In the genomic region with DNA sequence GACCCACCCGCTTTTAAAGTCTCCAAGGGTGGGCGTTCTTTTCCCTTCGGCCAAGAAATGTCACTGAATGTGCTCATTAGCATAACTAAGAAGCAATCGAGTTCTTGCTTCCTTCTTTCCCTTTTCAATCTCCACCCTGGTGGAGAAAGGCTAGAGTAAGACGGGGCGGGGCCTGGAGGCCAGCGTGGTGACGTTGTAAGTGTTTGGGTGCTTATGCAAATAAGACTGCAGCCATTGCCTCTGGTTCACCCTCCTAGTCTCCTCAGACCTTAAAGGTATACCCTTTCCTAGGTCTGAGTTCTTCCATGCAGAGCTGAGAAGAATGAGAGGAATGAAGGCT, we compare ENCODE assay signal across 8 mouse cellular contexts. TPM values are rescaled to one million over a fixed set of nuclear protein-coding genes. Genes with fewer than 3 reads are reported as not detected.
A peak's percentile ranks its signal among the peaks of the same experiment; 100 is the strongest.
DNase-seq lines count a peak whose midpoint lies in the region; ATAC-seq and TF ChIP-seq lines count a peak whose summit lies in the region.

No protein-coding gene starts in this region.

- H3K9ac ChIP-seq in hindbrain, postnatal 0 days (replicated peaks; ENCODE audit: low read length): peak overlapping the region; percentile 78

- TF ChIP-seq CTCF in hindbrain, postnatal 0 days (IDR thresholded peaks at IDR 0.05; ENCODE audit: low read depth): peak; percentile 47

- under 1% methylated on average over 8 of the region's 8 CpGs for WGBS in forebrain, embryonic 10.5 days
- WGBS in hindbrain, postnatal 0 days: 1% methylated on average over 8 of the region's 8 CpGs

- peak; percentile 67 for DNase-seq in NIH3T3 (ENCODE audit: low read depth)
- peak; percentile 37 for DNase-seq in brain, embryonic 18.5 days (ENCODE audit: low read depth, low spot score)
- peak; percentile 79 for DNase-seq in forebrain, embryonic 10.5 days (ENCODE audit: extremely low spot score, low spot score)
- DNase-seq in hindbrain, postnatal 0 days (ENCODE audit: low spot score): peak; percentile 89
- DNase-seq in left cerebral cortex, postnatal 10 days (ENCODE audit: extremely low spot score in 1 of 2, low spot score in 2 of 2): peak; percentile 56 to 68
- DNase-seq in right cerebral cortex, postnatal 14 days: peak; percentile 59

- H3K27ac ChIP-seq in forebrain, embryonic 10.5 days: peak overlapping the region; percentile 82
- H3K27ac ChIP-seq in hindbrain, postnatal 0 days: peak overlapping the region; percentile 85

- no peaks in the 10 kb centered on the region for H3K9me3 ChIP-seq in forebrain, embryonic 10.5 days
- no peaks in the 10 kb centered on the region for H3K9me3 ChIP-seq in hindbrain, postnatal 0 days (ENCODE audit: low read length)

- peaks cover 18% of the 10 kb centered on the region for H3K27me3 ChIP-seq in forebrain, embryonic 10.5 days (ENCODE audit: poor library complexity, severe bottlenecking)
- no peaks in the 10 kb centered on the region for H3K27me3 ChIP-seq in hindbrain, postnatal 0 days (ENCODE audit: insufficient read depth, low read length)

- intact Hi-C loops in left cerebral cortex, postnatal 10 days (cut with DNase I): no loop called here

- peaks cover 24% of the 10 kb centered on the region for H3K4me1 ChIP-seq in forebrain, embryonic 10.5 days
- H3K4me1 ChIP-seq in hindbrain, postnatal 0 days (ENCODE audit: insufficient read depth, low read length): no peaks in the 10 kb centered on the region

- peak overlapping the region; percentile 60 for H3K4me3 ChIP-seq in forebrain, embryonic 10.5 days
- H3K4me3 ChIP-seq in hindbrain, postnatal 0 days (ENCODE audit: low read length): peak overlapping the region; percentile 53

- peak overlapping the region; percentile 83 for H3K4me2 ChIP-seq in hindbrain, postnatal 0 days (ENCODE audit: low read depth, low read length)

- peak; percentile 89 for ATAC-seq in hindbrain, postnatal 0 days
- peak; percentile 75 for ATAC-seq in megakaryocyte, adult 5-6 weeks (ENCODE audit: poor library complexity, severe bottlenecking)
- no peak for ATAC-seq in monocyte, adult 5-6 weeks (replicated peaks; ENCODE audit: insufficient number of reproducible peaks, low FRiP score, low TSS enrichment, poor library complexity, severe bottlenecking)

- no peaks in the 10 kb centered on the region for H3K36me3 ChIP-seq in forebrain, embryonic 10.5 days (replicated peaks)
- no peaks in the 10 kb centered on the region for H3K36me3 ChIP-seq in hindbrain, postnatal 0 days (ENCODE audit: insufficient read depth, low read length)

RNA-seq across cellular contexts. Expression of gene Slc6a15, which starts 1.5 kb away (rescaled TPM):
- polyA plus RNA-seq in forebrain, embryonic 10.5 days (2016; fragmentation: Nextera tagmentation; extraction: Ambion mirVana): 8.4 and 10.0 TPM in 2 replicates
- 58.8 and 61.3 TPM in 2 replicates for total RNA-seq in hindbrain, postnatal 0 days (2014; rRNA removed)
- polyA plus RNA-seq in hindbrain, postnatal 0 days (2015; fragmentation: Nextera tagmentation; extraction: Ambion mirVana): 79.5 and 81.4 TPM in 2 replicates
- total RNA-seq in left cerebral cortex, postnatal 10 days (2021): 100 to 1,000 TPM; 112 to 121 TPM
- total RNA-seq in megakaryocyte, adult 5-6 weeks (2015): not detected in 2 replicates
- 0.04 TPM in 1 of 2 replicates, not detected in the other for total RNA-seq in megakaryocyte, adult 5-6 weeks (2017)
- not detected in 3 replicates for total RNA-seq in monocyte, adult 5-6 weeks (2017)

Comparison
In these comparisons a context has a peak if more than half of its experiments do, and no peak if none do; other contexts are left out.
1. DNase-seq: peak in every context shown above with its lines; median percentile 89 in hindbrain, postnatal 0 days; 79 in forebrain, embryonic 10.5 days; 67 in NIH3T3; 62 in left cerebral cortex, postnatal 10 days; 59 in right cerebral cortex, postnatal 14 days; 37 in brain, embryonic 18.5 days.
2. RNA of gene Slc6a15, which starts 1.5 kb away (total RNA-seq): 112 to 121 TPM in left cerebral cortex, postnatal 10 days and 58.8 to 61.3 TPM in hindbrain, postnatal 0 days; 0.04 TPM in megakaryocyte, adult 5-6 weeks and not detected in monocyte, adult 5-6 weeks; every median in the first group is over 10 times any median in the second.